Mouse (Mus musculus) stomach, postnatal 0 days (tissue): Measurements from ENCODE around the gene Slc35f1. TPM values are rescaled to one million over a fixed set of nuclear protein-coding genes. Genes with fewer than 3 reads are reported as not detected.

Experiments
- ATAC-seq: fragments of 200-750 bp; cut with Nextera tagmentation; 2 replicates; pipeline ENCODE4 v1.8.0; 2017; ENCODE audit not compliant: low FRiP score, low TSS enrichment
- DNase-seq: peaks from one replicate; pipeline ENCODE4 v3.0.0-alpha.2; 2016; ENCODE audit warnings: low spot score
- H3K27ac ChIP-seq: fragments of 300-500 bp; sonication (generic); replicated peaks from 2 replicates; pipeline ENCODE4 v1.5.1; 2014; ENCODE audit warnings: mild to moderate bottlenecking, control low read depth
- H3K27me3 ChIP-seq: fragments of 300-500 bp; sonication (generic); 2 replicates; pipeline ENCODE4 v1.6.1; 2014; ENCODE audit warnings: low read length; ENCODE audit not compliant: control insufficient read depth, insufficient read depth
- H3K36me3 ChIP-seq: fragments of 300-500 bp; sonication (generic); 2 replicates; pipeline ENCODE4 v1.6.1; 2014; ENCODE audit warnings: low read length, mixed read lengths; ENCODE audit not compliant: control insufficient read depth, insufficient read depth
- H3K4me1 ChIP-seq: fragments of 300-500 bp; sonication (generic); replicated peaks from 2 replicates; pipeline ENCODE4 v1.6.1; 2014; ENCODE audit warnings: antibody characterized with exemption; ENCODE audit not compliant: control insufficient read depth, insufficient read depth
- H3K4me2 ChIP-seq: fragments of 300-500 bp; sonication (generic); replicated peaks from 2 replicates; pipeline ENCODE4 v1.6.1; 2014; ENCODE audit warnings: low read depth, mild to moderate bottlenecking, control low read depth, moderate library complexity
- H3K4me3 ChIP-seq: fragments of 300-500 bp; sonication (generic); 2 replicates; pipeline ENCODE4 v1.5.1; 2014; ENCODE audit warnings: low read depth, low read length, control low read depth
- H3K9ac ChIP-seq: fragments of 300-500 bp; sonication (generic); 2 replicates; pipeline ENCODE4 v1.6.1; 2014; ENCODE audit warnings: mild to moderate bottlenecking, low read length, control low read depth, mixed read lengths
- H3K9me3 ChIP-seq: fragments of 300-500 bp; sonication (generic); 2 replicates; pipeline ENCODE4 v1.6.1; 2016; ENCODE audit warnings: low read length; ENCODE audit not compliant: control insufficient read depth
- CTCF ChIP-seq: IDR thresholded peaks from 2 replicates; pipeline ENCODE4 v1.5.1; 2016; ENCODE audit warnings: antibody characterized with exemption, low read depth, mild to moderate bottlenecking, moderate library complexity
- EP300 ChIP-seq: optimal IDR thresholded peaks from 2 replicates; pipeline ENCODE3; 2016; ENCODE audit warnings: antibody characterized with exemption
- WGBS: fragments of 180-500 bp; shearing (Covaris S2); extraction: QIAGEN DNeasy Blood & Tissue Kit; methylation state at CpG from one replicate; pipeline ENCODE4 v1.1.7; 2014; 5-methylcytosine and 5-hydroxymethylcytosine counted together
- polyA plus RNA-seq: library from polyadenylated mRNA; unstranded; fragments of >200 nt; fragmentation: Nextera tagmentation; extraction: Ambion mirVana; gene quantifications from 2 replicates; pipeline ENCODE4 v1.2.1, GENCODE M21; 2015

Slc35f1 gene
- polyA plus RNA-seq, 1 experiment from 2014 or later: 0.99 TPM

DNA sequence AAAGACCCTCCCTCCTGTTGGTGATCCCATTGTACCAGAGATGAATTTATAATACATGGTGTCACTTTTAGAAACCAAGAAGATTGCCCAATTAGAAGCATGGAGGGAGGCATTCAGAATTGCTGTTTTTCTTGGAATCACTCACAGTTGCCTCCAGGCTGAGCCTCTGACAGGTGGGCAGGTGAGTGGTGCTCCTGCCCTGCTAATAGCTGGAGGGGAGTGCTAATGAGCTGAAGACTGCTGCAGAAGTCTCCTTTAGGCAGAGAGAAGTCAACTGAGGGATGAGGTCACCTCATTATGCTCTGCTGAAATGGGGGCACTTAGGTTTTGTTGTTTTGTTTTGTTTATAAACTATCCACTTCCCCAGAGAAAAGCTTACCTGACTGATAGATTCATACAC lies 355.6 kb downstream of the Slc35f1 start:
- Histone ChIP-seq H3K4me2 (no peak overlapping the region), H3K4me3 (no peak overlapping the region), H3K36me3 (no peaks in the 10 kb centered on the region), H3K27me3 (no peaks in the 10 kb centered on the region), H3K9me3 (no peaks in the 10 kb centered on the region), H3K9ac (no peak overlapping the region), H3K4me1 (no peaks in the 10 kb centered on the region), H3K27ac (no peak overlapping the region)
- DNase-seq (no peak), ATAC-seq (no peak)
- TF ChIP-seq CTCF (no peak), EP300 (no peak)

DNA sequence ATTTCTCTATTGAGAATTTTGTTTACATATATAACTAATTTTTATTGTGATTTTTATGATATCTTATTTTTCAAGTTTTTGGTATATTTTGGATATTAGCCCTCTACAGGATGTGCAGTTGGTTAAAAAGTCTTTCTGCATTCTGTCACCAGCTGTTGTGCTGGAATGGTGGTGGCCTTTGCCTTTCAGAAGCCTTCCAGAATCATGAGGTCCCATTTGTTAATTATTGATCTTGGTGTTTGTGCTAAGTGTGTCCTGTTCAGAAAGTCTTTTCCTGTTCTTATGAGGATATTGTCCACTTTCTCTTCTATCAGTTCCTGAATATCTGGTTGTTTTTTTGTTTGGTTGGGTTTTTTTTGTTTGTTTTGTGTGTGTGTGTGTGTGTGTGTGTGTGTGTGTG lies 362.2 kb downstream of the Slc35f1 start:
- H3K27ac ChIP-seq: no peak overlapping the region
- no peaks in the 10 kb centered on the region for H3K36me3 ChIP-seq
- H3K4me1 ChIP-seq: no peaks in the 10 kb centered on the region
- no peak overlapping the region for H3K9ac ChIP-seq
- no peaks in the 10 kb centered on the region for H3K27me3 ChIP-seq
- DNase-seq (no peak), ATAC-seq (no peak)
- no peaks in the 10 kb centered on the region for H3K9me3 ChIP-seq
- no peak overlapping the region for H3K4me2 ChIP-seq
- H3K4me3 ChIP-seq: no peak overlapping the region
- TF ChIP-seq CTCF (no peak), EP300 (no peak)

DNA sequence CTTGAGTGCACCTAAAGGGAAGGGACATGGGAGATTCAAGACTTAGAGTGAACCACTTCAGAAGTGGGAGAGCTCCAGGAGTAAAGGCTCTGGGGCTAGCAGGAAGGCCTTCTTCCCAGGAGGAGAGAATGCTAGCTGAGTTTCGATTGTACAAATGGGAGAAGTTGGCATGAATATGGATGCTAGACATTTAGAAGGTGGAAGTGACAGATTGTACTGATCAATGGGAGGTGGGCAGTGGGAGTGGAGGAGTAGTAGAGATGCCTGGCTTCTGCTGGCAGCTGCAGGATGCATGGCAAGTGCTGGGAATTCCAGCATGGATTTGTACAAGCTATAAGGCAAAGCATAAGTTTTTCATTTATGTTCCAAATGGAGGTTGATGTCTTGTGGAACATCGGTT lies 370.4 kb downstream of the Slc35f1 start:
- Histone ChIP-seq H3K9ac (no peak overlapping the region), H3K4me1 (no peaks in the 10 kb centered on the region), H3K27me3 (no peaks in the 10 kb centered on the region), H3K4me3 (no peak overlapping the region), H3K36me3 (no peaks in the 10 kb centered on the region), H3K4me2 (no peak overlapping the region), H3K27ac (no peak overlapping the region), H3K9me3 (no peaks in the 10 kb centered on the region)
- TF ChIP-seq CTCF (no peak), EP300 (no peak)
- ATAC-seq (no peak), DNase-seq (no peak)
- 69% methylated on average over 2 of the region's 2 CpGs for WGBS

DNA sequence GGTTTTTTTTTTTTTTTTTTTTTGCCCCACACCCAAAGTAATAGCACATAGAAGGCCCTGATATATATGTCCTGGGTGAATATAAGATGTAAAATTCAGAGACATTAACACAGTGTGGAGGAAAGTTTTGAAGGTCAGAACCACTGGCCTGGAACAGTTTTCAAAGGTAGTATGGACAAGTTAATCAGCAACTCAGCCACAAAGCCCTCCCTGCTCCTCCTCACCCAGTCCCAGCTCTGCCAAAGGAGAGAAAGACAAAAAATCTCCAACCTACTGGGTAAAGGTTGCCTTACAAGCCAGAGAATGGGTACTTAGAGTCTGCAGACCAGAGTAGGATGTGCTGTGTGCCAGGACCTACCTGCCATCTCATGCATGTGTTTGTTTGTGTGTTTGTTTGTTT lies 372.4 kb downstream of the Slc35f1 start:
- H3K4me3 ChIP-seq: no peak overlapping the region
- no peak for ATAC-seq
- H3K9me3 ChIP-seq: no peaks in the 10 kb centered on the region
- H3K36me3 ChIP-seq: no peaks in the 10 kb centered on the region
- TF ChIP-seq CTCF: no peak
- no peak for TF ChIP-seq EP300
- H3K4me2 ChIP-seq: no peak overlapping the region
- no peaks in the 10 kb centered on the region for H3K27me3 ChIP-seq
- no peak overlapping the region for H3K9ac ChIP-seq
- H3K4me1 ChIP-seq: no peaks in the 10 kb centered on the region
- no peak for DNase-seq
- no peak overlapping the region for H3K27ac ChIP-seq

DNA sequence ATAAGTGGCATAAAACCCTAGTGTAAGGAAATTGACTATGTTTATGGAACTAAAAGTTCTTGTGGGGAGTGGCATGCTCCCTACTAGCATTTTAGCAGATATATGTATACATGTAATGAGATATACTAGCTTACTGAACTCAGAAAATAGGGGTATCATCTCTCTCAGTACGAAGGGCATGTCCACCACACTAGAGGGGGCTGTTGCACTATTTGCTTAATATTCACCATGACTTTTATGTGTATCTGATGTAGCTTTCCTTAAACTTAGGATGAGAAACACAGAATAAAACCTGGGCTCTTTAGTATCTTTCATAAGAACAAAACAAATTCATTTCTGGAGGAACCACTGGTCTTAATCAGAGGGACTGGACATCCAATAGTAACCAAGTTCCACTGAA lies 397.5 kb downstream of the Slc35f1 start:
- Histone ChIP-seq H3K9me3 (no peaks in the 10 kb centered on the region), H3K36me3 (no peaks in the 10 kb centered on the region), H3K9ac (no peak overlapping the region), H3K27me3 (no peaks in the 10 kb centered on the region), H3K4me3 (no peak overlapping the region), H3K4me1 (no peaks in the 10 kb centered on the region), H3K4me2 (no peak overlapping the region), H3K27ac (no peak overlapping the region)
- ATAC-seq (no peak), DNase-seq (no peak)
- peak; percentile 74 for TF ChIP-seq CTCF
- no peak for TF ChIP-seq EP300
- WGBS: 71% methylated on average over 1 of the region's 1 CpGs

DNA sequence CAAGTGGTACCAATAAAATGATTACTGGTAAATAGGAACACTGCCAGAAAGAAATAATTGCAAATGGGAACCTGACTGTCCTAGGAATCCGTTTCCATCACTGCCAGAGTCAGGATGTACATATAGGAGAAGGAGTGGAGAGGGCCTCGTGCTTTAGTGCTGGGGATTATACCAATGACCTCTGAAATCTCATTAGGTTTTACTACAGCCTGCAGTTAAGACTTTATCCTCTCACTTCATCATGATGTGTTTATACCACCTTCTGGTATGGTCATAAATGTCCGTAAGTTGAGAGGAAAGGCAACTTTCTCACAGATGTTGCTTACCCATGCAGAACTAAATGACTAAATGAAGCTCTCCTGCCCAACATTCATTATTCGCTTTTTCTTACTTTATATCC lies 401.2 kb downstream of the Slc35f1 start:
- no peaks in the 10 kb centered on the region for H3K27me3 ChIP-seq
- no peaks in the 10 kb centered on the region for H3K4me1 ChIP-seq
- H3K36me3 ChIP-seq: no peaks in the 10 kb centered on the region
- ATAC-seq (no peak), DNase-seq (no peak)
- H3K9me3 ChIP-seq: no peaks in the 10 kb centered on the region
- H3K27ac ChIP-seq: no peak overlapping the region
- no peak overlapping the region for H3K4me3 ChIP-seq
- no peak overlapping the region for H3K9ac ChIP-seq
- no peak for TF ChIP-seq CTCF
- no peak for TF ChIP-seq EP300
- 66% methylated on average over 4 of the region's 4 CpGs for WGBS
- no peak overlapping the region for H3K4me2 ChIP-seq
